Mouse (Mus musculus): ENCODE data around the gene Vwa5b1. TPM values are rescaled to one million over a fixed set of nuclear protein-coding genes. Genes with fewer than 3 reads are reported as not detected.

The Vwa5b1 gene
- total RNA-seq, 2 experiments from 2014 or later: 2.0 to 3.3 TPM

- no peak for TF ChIP-seq CTCF (conservative IDR thresholded peaks at IDR 0.05)
- H3K27ac ChIP-seq: peak overlapping the region; percentile 86
- peak; percentile 61 to 67 for DNase-seq (ENCODE audit: low spot score in 2 of 2)
- peak overlapping the region; percentile 33 for H3K4me3 ChIP-seq
These were observed 80.2 kb downstream of the Vwa5b1 start for GRCm38 (mm10) chr4:138555531-138555930.

- Histone ChIP-seq H3K4me3 (no peak overlapping the region), H3K27ac (peak overlapping the region; percentile 86)
- no peak for DNase-seq (ENCODE audit: low spot score in 2 of 2)
- TF ChIP-seq CTCF (conservative IDR thresholded peaks at IDR 0.05): peak; percentile 48
These were observed 80.8 kb downstream of the Vwa5b1 start for GRCm38 (mm10) chr4:138554934-138555333.

GRCm38 (mm10) chr4:138554302-138554701 is 81.4 kb downstream of the Vwa5b1 start:
- no peak for TF ChIP-seq CTCF (conservative IDR thresholded peaks at IDR 0.05)

GRCm38 (mm10) chr4:138553516-138553933 is 82.2 kb downstream of the Vwa5b1 start:
- peak overlapping the region; percentile 87 for H3K27ac ChIP-seq
- DNase-seq (ENCODE audit: low spot score in 2 of 2): peak; percentile 67 to 70

More at GRCm38 (mm10) chr4:138554302-138554701, 81.4 kb downstream of the Vwa5b1 start:
- peak overlapping the region; percentile 87 for H3K27ac ChIP-seq
- no peak for DNase-seq (ENCODE audit: low spot score in 2 of 2)
- H3K4me3 ChIP-seq: no peak overlapping the region

GRCm38 (mm10) chr4:138553116-138553515 is 82.6 kb downstream of the Vwa5b1 start:
- TF ChIP-seq CTCF (conservative IDR thresholded peaks at IDR 0.05): no peak
- DNase-seq (ENCODE audit: low spot score in 2 of 2): no peak
- Histone ChIP-seq H3K27ac (peak overlapping the region; percentile 87), H3K4me3 (no peak overlapping the region)

More at GRCm38 (mm10) chr4:138553516-138553933, 82.2 kb downstream of the Vwa5b1 start:
- TF ChIP-seq CTCF (conservative IDR thresholded peaks at IDR 0.05): no peak
- H3K4me3 ChIP-seq: no peak overlapping the region

- Histone ChIP-seq H3K27ac (no peak overlapping the region; the same call in 1 of the 2 replicates), H3K4me3 (no peak overlapping the region)
- DNase-seq (ENCODE audit: low spot score in 2 of 2): no peak
- TF ChIP-seq CTCF (conservative IDR thresholded peaks at IDR 0.05): no peak
These were observed 84.1 kb downstream of the Vwa5b1 start for GRCm38 (mm10) chr4:138551601-138552000.

GRCm38 (mm10) chr4:138550557-138550956 is 85.1 kb downstream of the Vwa5b1 start:
- no peak overlapping the region for H3K4me3 ChIP-seq
- H3K27ac ChIP-seq: no peak overlapping the region
- no peak for DNase-seq (ENCODE audit: low spot score in 2 of 2)
- no peak for TF ChIP-seq CTCF (conservative IDR thresholded peaks at IDR 0.05)

GRCm38 (mm10) chr4:138548960-138549359 is 86.7 kb downstream of the Vwa5b1 start:
- peak overlapping the region; percentile 81 for H3K27ac ChIP-seq

GRCm38 (mm10) chr4:138548124-138548561 is 87.5 kb downstream of the Vwa5b1 start:
- TF ChIP-seq CTCF (conservative IDR thresholded peaks at IDR 0.05): no peak
- DNase-seq (ENCODE audit: low spot score in 2 of 2): no peak
- H3K27ac ChIP-seq: peak overlapping the region; percentile 81
- no peak overlapping the region for H3K4me3 ChIP-seq

More at GRCm38 (mm10) chr4:138548960-138549359, 86.7 kb downstream of the Vwa5b1 start:
- DNase-seq (ENCODE audit: low spot score in 2 of 2): no peak
- H3K4me3 ChIP-seq: no peak overlapping the region
- TF ChIP-seq CTCF (conservative IDR thresholded peaks at IDR 0.05): no peak

GRCm38 (mm10) chr4:138547556-138547955 is 88.1 kb downstream of the Vwa5b1 start:
- Histone ChIP-seq H3K4me3 (no peak overlapping the region), H3K27ac (peak overlapping the region; percentile 81)
- DNase-seq (ENCODE audit: low spot score in 2 of 2): no peak
- no peak for TF ChIP-seq CTCF (conservative IDR thresholded peaks at IDR 0.05)

- Histone ChIP-seq H3K4me3 (no peak overlapping the region), H3K27ac (no peak overlapping the region)
- DNase-seq (ENCODE audit: low spot score in 2 of 2): no peak
- TF ChIP-seq CTCF (conservative IDR thresholded peaks at IDR 0.05): peak; percentile 74
These were observed 88.6 kb downstream of the Vwa5b1 start for GRCm38 (mm10) chr4:138547041-138547440.

- H3K27ac ChIP-seq: no peak overlapping the region
- no peak for TF ChIP-seq CTCF (conservative IDR thresholded peaks at IDR 0.05)
- DNase-seq (ENCODE audit: low spot score in 2 of 2): no peak
- no peak overlapping the region for H3K4me3 ChIP-seq
These were observed 89.4 kb downstream of the Vwa5b1 start for GRCm38 (mm10) chr4:138546241-138546640.

- no peak for TF ChIP-seq CTCF (conservative IDR thresholded peaks at IDR 0.05)
- H3K27ac ChIP-seq: 0 out of 2 replicates have a peak overlapping the region, but pooled peaks have one; percentile 7
- no peak overlapping the region for H3K4me3 ChIP-seq
- DNase-seq (ENCODE audit: low spot score in 2 of 2): peak in 1 of 2 experiments; percentile 32
These were observed 92.5 kb downstream of the Vwa5b1 start for GRCm38 (mm10) chr4:138543177-138543576.

- peak overlapping the region; percentile 79 for H3K27ac ChIP-seq
These were observed 97.6 kb downstream of the Vwa5b1 start for GRCm38 (mm10) chr4:138538084-138538449.

More at GRCm38 (mm10) chr4:138538084-138538449, 97.6 kb downstream of the Vwa5b1 start:
- no peak for DNase-seq (ENCODE audit: low spot score in 2 of 2)
- no peak for TF ChIP-seq CTCF (conservative IDR thresholded peaks at IDR 0.05)
- H3K4me3 ChIP-seq: no peak overlapping the region
